Mouse (Mus musculus) erythroblast, embryonic 14.5 days (primary cell): ENCODE data around the gene Atoh8.

ENCODE experiments used
- GATA1 ChIP-seq: IDR thresholded peaks from 2 replicates; pipeline ENCODE4 v1.6.1; 2012; ENCODE audit warnings: low read length, inconsistent platforms, mixed read lengths
- TAL1 ChIP-seq: IDR thresholded peaks from 3 replicates; pipeline ENCODE4 v1.6.1; 2012; ENCODE audit warnings: low read length, inconsistent platforms, mixed read lengths

GRCm38 (mm10) chr6:72235807-72236407 is 530 bp upstream of the Atoh8 start:
- TF ChIP-seq GATA1 (no peak), TAL1 (no peak)
